Mouse (Mus musculus): ENCODE measurements around the gene Chrna3. TPM values are rescaled to one million over a fixed set of nuclear protein-coding genes. Genes with fewer than 3 reads are reported as not detected.

Chrna3 gene
- total and polyA plus RNA-seq, 2 experiments: not detected

GRCm38 (mm10) chr9:55048211-55048880 lies 22.0 kb upstream of the Chrna3 start, which contains the start of gene Chrnb4:
Chrnb4 (minus strand) TSS chr9:55048779.
- no peak for TF ChIP-seq POLR2A (IDR thresholded peaks at IDR 0.05; ENCODE audit: extremely low read depth, insufficient read depth, low read length)
- TF ChIP-seq CTCF (IDR thresholded peaks at IDR 0.05; ENCODE audit: low read depth, low read length): no peak
- DNase-seq (ENCODE audit: extremely low read depth, low read depth, low spot score): no peak
- Histone ChIP-seq H3K36me3 (ENCODE audit: control insufficient read depth, insufficient read depth, low read length) (no peaks in the 10 kb centered on the region), H3K27me3 (ENCODE audit: control insufficient read depth, insufficient read depth, low read length) (peaks cover 6% of the 10 kb centered on the region; the same call in 1 of the 2 replicates), H3K4me1 (ENCODE audit: control insufficient read depth, insufficient read depth, low read length) (0 out of 2 replicates have a peak, but pooled peaks cover 3% of the 10 kb centered on the region), H3K27ac (replicated peaks; ENCODE audit: insufficient read depth, low read depth, low read length) (no peak within 1 kb of the TSS), H3K79me2 (ENCODE audit: control insufficient read depth, insufficient read depth, low read length) (no peaks in the 10 kb centered on the region), H3K9ac (ENCODE audit: low read depth, low read length) (no peak within 1 kb of the TSS), H3K4me3 (ENCODE audit: insufficient read depth, low read depth, low read length) (no peak within 1 kb of the TSS; the same call in 1 of the 2 replicates)
- 2% methylated on average over 23 of the region's 23 CpGs for WGBS

- WGBS: under 1% methylated on average over 3 of the region's 3 CpGs
- Histone ChIP-seq H3K36me3 (ENCODE audit: control insufficient read depth, insufficient read depth, low read length) (no peaks in the 10 kb centered on the region), H3K4me1 (ENCODE audit: control insufficient read depth, insufficient read depth, low read length) (0 out of 2 replicates have a peak, but pooled peaks cover 3% of the 10 kb centered on the region), H3K27me3 (ENCODE audit: control insufficient read depth, insufficient read depth, low read length) (peaks cover 6% of the 10 kb centered on the region; the same call in 1 of the 2 replicates), H3K79me2 (ENCODE audit: control insufficient read depth, insufficient read depth, low read length) (no peaks in the 10 kb centered on the region), H3K9ac (ENCODE audit: low read depth, low read length) (no peak overlapping the region), H3K4me3 (ENCODE audit: insufficient read depth, low read depth, low read length) (no peak overlapping the region), H3K27ac (replicated peaks; ENCODE audit: insufficient read depth, low read depth, low read length) (no peak overlapping the region)
- peak; percentile 24 for DNase-seq (ENCODE audit: extremely low read depth, low read depth, low spot score)
- TF ChIP-seq CTCF (IDR thresholded peaks at IDR 0.05; ENCODE audit: low read depth, low read length) (no peak), POLR2A (IDR thresholded peaks at IDR 0.05; ENCODE audit: extremely low read depth, insufficient read depth, low read length) (no peak)
Measured at GRCm38 (mm10) chr9:55046764-55047163, 20.4 kb upstream of the Chrna3 start.

- H3K79me2 ChIP-seq (ENCODE audit: control insufficient read depth, insufficient read depth, low read length): no peaks in the 10 kb centered on the region
- no peak for DNase-seq (ENCODE audit: extremely low read depth, low read depth, low spot score)
- TF ChIP-seq POLR2A (IDR thresholded peaks at IDR 0.05; ENCODE audit: extremely low read depth, insufficient read depth, low read length): no peak
- TF ChIP-seq CTCF (IDR thresholded peaks at IDR 0.05; ENCODE audit: low read depth, low read length): no peak
- no peak overlapping the region for H3K9ac ChIP-seq (ENCODE audit: low read depth, low read length)
- no peak overlapping the region for H3K4me3 ChIP-seq (ENCODE audit: insufficient read depth, low read depth, low read length)
- H3K27ac ChIP-seq (replicated peaks; ENCODE audit: insufficient read depth, low read depth, low read length): no peak overlapping the region
- WGBS: 75% methylated on average over 2 of the region's 2 CpGs
- H3K36me3 ChIP-seq (ENCODE audit: control insufficient read depth, insufficient read depth, low read length): no peaks in the 10 kb centered on the region
- H3K4me1 ChIP-seq (ENCODE audit: control insufficient read depth, insufficient read depth, low read length): 0 out of 2 replicates have a peak, but pooled peaks cover 3% of the 10 kb centered on the region
- peaks cover 6% of the 10 kb centered on the region; the same call in 1 of the 2 replicates for H3K27me3 ChIP-seq (ENCODE audit: control insufficient read depth, insufficient read depth, low read length)
Measured at GRCm38 (mm10) chr9:55045001-55045400, 18.6 kb upstream of the Chrna3 start.

GRCm38 (mm10) chr9:55043688-55044087 lies 17.3 kb upstream of the Chrna3 start:
- TF ChIP-seq CTCF (IDR thresholded peaks at IDR 0.05; ENCODE audit: low read depth, low read length) (no peak), POLR2A (IDR thresholded peaks at IDR 0.05; ENCODE audit: extremely low read depth, insufficient read depth, low read length) (no peak)
- Histone ChIP-seq H3K27me3 (ENCODE audit: control insufficient read depth, insufficient read depth, low read length) (peaks cover 6% of the 10 kb centered on the region; the same call in 1 of the 2 replicates), H3K4me3 (ENCODE audit: insufficient read depth, low read depth, low read length) (no peak overlapping the region), H3K79me2 (ENCODE audit: control insufficient read depth, insufficient read depth, low read length) (no peaks in the 10 kb centered on the region), H3K36me3 (ENCODE audit: control insufficient read depth, insufficient read depth, low read length) (no peaks in the 10 kb centered on the region), H3K9ac (ENCODE audit: low read depth, low read length) (no peak overlapping the region), H3K4me1 (ENCODE audit: control insufficient read depth, insufficient read depth, low read length) (0 out of 2 replicates have a peak, but pooled peaks cover 2% of the 10 kb centered on the region), H3K27ac (replicated peaks; ENCODE audit: insufficient read depth, low read depth, low read length) (no peak overlapping the region)
- DNase-seq (ENCODE audit: extremely low read depth, low read depth, low spot score): no peak
- 40% methylated on average over 8 of the region's 8 CpGs for WGBS

GRCm38 (mm10) chr9:55041389-55041788 lies 15.0 kb upstream of the Chrna3 start:
- WGBS: 93% methylated on average over 2 of the region's 2 CpGs
- DNase-seq (ENCODE audit: extremely low read depth, low read depth, low spot score): no peak
- no peaks in the 10 kb centered on the region for H3K27me3 ChIP-seq (ENCODE audit: control insufficient read depth, insufficient read depth, low read length)
- no peak overlapping the region for H3K4me3 ChIP-seq (ENCODE audit: insufficient read depth, low read depth, low read length)
- H3K27ac ChIP-seq (replicated peaks; ENCODE audit: insufficient read depth, low read depth, low read length): no peak overlapping the region
- no peaks in the 10 kb centered on the region for H3K4me1 ChIP-seq (ENCODE audit: control insufficient read depth, insufficient read depth, low read length)
- no peaks in the 10 kb centered on the region for H3K36me3 ChIP-seq (ENCODE audit: control insufficient read depth, insufficient read depth, low read length)
- no peak for TF ChIP-seq POLR2A (IDR thresholded peaks at IDR 0.05; ENCODE audit: extremely low read depth, insufficient read depth, low read length)
- TF ChIP-seq CTCF (IDR thresholded peaks at IDR 0.05; ENCODE audit: low read depth, low read length): no peak
- no peaks in the 10 kb centered on the region for H3K79me2 ChIP-seq (ENCODE audit: control insufficient read depth, insufficient read depth, low read length)
- H3K9ac ChIP-seq (ENCODE audit: low read depth, low read length): no peak overlapping the region

- no peak for DNase-seq (ENCODE audit: extremely low read depth, low read depth, low spot score)
- Histone ChIP-seq H3K4me1 (ENCODE audit: control insufficient read depth, insufficient read depth, low read length) (no peaks in the 10 kb centered on the region), H3K27ac (replicated peaks; ENCODE audit: insufficient read depth, low read depth, low read length) (no peak overlapping the region), H3K9ac (ENCODE audit: low read depth, low read length) (no peak overlapping the region), H3K79me2 (ENCODE audit: control insufficient read depth, insufficient read depth, low read length) (no peaks in the 10 kb centered on the region), H3K27me3 (ENCODE audit: control insufficient read depth, insufficient read depth, low read length) (no peaks in the 10 kb centered on the region), H3K4me3 (ENCODE audit: insufficient read depth, low read depth, low read length) (no peak overlapping the region), H3K36me3 (ENCODE audit: control insufficient read depth, insufficient read depth, low read length) (no peaks in the 10 kb centered on the region)
- no peak for TF ChIP-seq POLR2A (IDR thresholded peaks at IDR 0.05; ENCODE audit: extremely low read depth, insufficient read depth, low read length)
- TF ChIP-seq CTCF (IDR thresholded peaks at IDR 0.05; ENCODE audit: low read depth, low read length): no peak
- WGBS: 67% methylated on average over 5 of the region's 5 CpGs
Measured at GRCm38 (mm10) chr9:55039983-55040382, 13.6 kb upstream of the Chrna3 start.
